Mouse (Mus musculus): ENCODE measurements around the gene Gm20388. TPM values are rescaled to one million over a fixed set of nuclear protein-coding genes. Genes with fewer than 3 reads are reported as not detected.

The Gm20388 gene
- polyA plus RNA-seq, 1 experiment from 2014 or later, result not detected

DNA sequence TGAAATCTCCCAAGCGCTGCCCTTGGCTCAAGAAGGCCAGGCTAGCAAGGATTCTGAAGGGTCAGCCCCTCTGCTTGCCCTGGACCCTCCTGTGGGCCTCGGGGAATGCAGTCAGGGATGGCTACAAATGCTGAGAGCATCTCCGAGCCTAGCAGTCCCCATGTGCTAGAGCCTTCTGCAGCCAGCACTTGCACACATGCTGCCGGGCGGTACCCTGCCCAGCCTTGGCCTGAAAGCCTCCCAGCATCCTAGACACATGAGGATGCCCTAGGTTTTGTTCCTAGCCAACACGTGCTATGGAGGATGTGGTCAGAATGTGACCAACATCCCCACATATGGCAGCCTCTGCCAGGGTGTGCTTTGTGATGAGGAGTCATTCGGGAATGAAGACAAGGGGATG, 2943.7 kb downstream of the Gm20388 start:
- Histone ChIP-seq H3K4me1 (peaks cover 6% of the 10 kb centered on the region), H3K27ac (replicated peaks) (no peak overlapping the region), H3K4me3 (no peak overlapping the region), H3K4me2 (no peak overlapping the region), H3K9ac (no peak overlapping the region), H3K36me3 (no peaks in the 10 kb centered on the region), H3K9me3 (no peaks in the 10 kb centered on the region), H3K27me3 (replicated peaks) (peaks cover 68% of the 10 kb centered on the region)
- WGBS, result 61% methylated on average over 7 of the region's 7 CpGs
- no peak for ATAC-seq (ENCODE audit: extremely low read depth, insufficient number of reproducible peaks, low FRiP score, low TSS enrichment)

DNA sequence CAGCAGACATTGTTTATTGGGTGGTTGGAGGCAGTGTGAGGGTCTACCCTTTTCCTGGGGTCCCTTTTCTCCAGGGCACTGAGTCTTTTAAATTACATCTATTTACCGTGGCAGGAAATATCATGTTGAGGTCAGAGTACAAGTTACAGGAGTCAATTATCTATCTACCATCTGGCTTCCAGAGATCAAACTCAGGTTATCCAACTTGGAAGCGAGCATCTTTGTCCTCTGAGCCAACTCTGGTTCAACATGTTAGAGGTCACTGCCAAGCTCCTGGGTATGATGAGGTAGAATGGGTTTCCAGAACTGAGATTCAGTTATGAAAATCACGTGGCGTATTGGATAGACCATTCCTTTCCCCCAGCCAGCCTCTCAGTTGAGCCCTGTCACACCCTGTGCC, 2944.5 kb downstream of the Gm20388 start:
- no peak for ATAC-seq (ENCODE audit: extremely low read depth, insufficient number of reproducible peaks, low FRiP score, low TSS enrichment)
- H3K27me3 ChIP-seq (replicated peaks), result peaks cover 61% of the 10 kb centered on the region

GRCm38 (mm10) chr8:122856288-122856687, 2945.6 kb downstream of the Gm20388 start:
- H3K4me2 ChIP-seq, result no peak overlapping the region
- no peak overlapping the region for H3K9ac ChIP-seq
- WGBS, result 76% methylated on average over 8 of the region's 8 CpGs
- no peak overlapping the region for H3K4me3 ChIP-seq
- no peak for ATAC-seq (ENCODE audit: extremely low read depth, insufficient number of reproducible peaks, low FRiP score, low TSS enrichment)
- no peaks in the 10 kb centered on the region for H3K9me3 ChIP-seq
- no peaks in the 10 kb centered on the region for H3K36me3 ChIP-seq
- no peak overlapping the region for H3K27ac ChIP-seq (replicated peaks)
- peaks cover 6% of the 10 kb centered on the region for H3K4me1 ChIP-seq
- H3K27me3 ChIP-seq (replicated peaks), result peaks cover 52% of the 10 kb centered on the region

More for the DNA sequence above, 2944.5 kb downstream of the Gm20388 start:
- 74% methylated on average over 4 of the region's 4 CpGs for WGBS
- peaks cover 6% of the 10 kb centered on the region for H3K4me1 ChIP-seq
- H3K27ac ChIP-seq (replicated peaks), result no peak overlapping the region
- no peak overlapping the region for H3K9ac ChIP-seq
- H3K9me3 ChIP-seq, result no peaks in the 10 kb centered on the region
- H3K36me3 ChIP-seq, result no peaks in the 10 kb centered on the region
- H3K4me3 ChIP-seq, result no peak overlapping the region
- no peak overlapping the region for H3K4me2 ChIP-seq

GRCm38 (mm10) chr8:122859843-122860242, 2949.2 kb downstream of the Gm20388 start:
- H3K36me3 ChIP-seq, result no peaks in the 10 kb centered on the region
- 0 out of 2 replicates have a peak, but pooled peaks cover 3% of the 10 kb centered on the region for H3K4me1 ChIP-seq
- peaks cover 9% of the 10 kb centered on the region for H3K9me3 ChIP-seq
- H3K4me3 ChIP-seq, result no peak overlapping the region
- peaks cover 37% of the 10 kb centered on the region; the same call in 1 of the 2 replicates for H3K27me3 ChIP-seq (replicated peaks)
- ATAC-seq (ENCODE audit: extremely low read depth, insufficient number of reproducible peaks, low FRiP score, low TSS enrichment), result no peak
- H3K4me2 ChIP-seq, result no peak overlapping the region
- H3K27ac ChIP-seq (replicated peaks), result no peak overlapping the region
- H3K9ac ChIP-seq, result no peak overlapping the region
- 59% methylated on average over 13 of the region's 13 CpGs for WGBS

- Histone ChIP-seq H3K27ac (replicated peaks) (no peak overlapping the region), H3K4me3 (peak overlapping the region; percentile 33), H3K27me3 (replicated peaks) (0 out of 2 replicates have a peak, but pooled peaks cover 16% of the 10 kb centered on the region)
Measured at GRCm38 (mm10) chr8:122864719-122865129, 2954.1 kb downstream of the Gm20388 start.

GRCm38 (mm10) chr8:122865441-122865840, 2954.8 kb downstream of the Gm20388 start:
- no peak overlapping the region for H3K27ac ChIP-seq (replicated peaks)
- 55% methylated on average over 10 of the region's 10 CpGs for WGBS
- H3K9ac ChIP-seq, result no peak overlapping the region
- peaks cover 11% of the 10 kb centered on the region; the same call in 1 of the 2 replicates for H3K4me1 ChIP-seq
- H3K9me3 ChIP-seq, result peaks cover 23% of the 10 kb centered on the region
- H3K4me2 ChIP-seq, result peak overlapping the region; percentile 61
- H3K4me3 ChIP-seq, result peak overlapping the region; percentile 33; the same call in 1 of the 2 replicates
- H3K36me3 ChIP-seq, result no peaks in the 10 kb centered on the region
- H3K27me3 ChIP-seq (replicated peaks), result 0 out of 2 replicates have a peak, but pooled peaks cover 21% of the 10 kb centered on the region
- no peak for ATAC-seq (ENCODE audit: extremely low read depth, insufficient number of reproducible peaks, low FRiP score, low TSS enrichment)

More at GRCm38 (mm10) chr8:122864719-122865129, 2954.1 kb downstream of the Gm20388 start:
- Histone ChIP-seq H3K9ac (0 out of 2 replicates have a peak overlapping the region, but pooled peaks have one; percentile 7), H3K4me2 (peak overlapping the region; percentile 61), H3K4me1 (peaks cover 11% of the 10 kb centered on the region; the same call in 1 of the 2 replicates), H3K9me3 (peaks cover 23% of the 10 kb centered on the region), H3K36me3 (no peaks in the 10 kb centered on the region)
- ATAC-seq (ENCODE audit: extremely low read depth, insufficient number of reproducible peaks, low FRiP score, low TSS enrichment), result no peak
- WGBS, result 65% methylated on average over 26 of the region's 26 CpGs

DNA sequence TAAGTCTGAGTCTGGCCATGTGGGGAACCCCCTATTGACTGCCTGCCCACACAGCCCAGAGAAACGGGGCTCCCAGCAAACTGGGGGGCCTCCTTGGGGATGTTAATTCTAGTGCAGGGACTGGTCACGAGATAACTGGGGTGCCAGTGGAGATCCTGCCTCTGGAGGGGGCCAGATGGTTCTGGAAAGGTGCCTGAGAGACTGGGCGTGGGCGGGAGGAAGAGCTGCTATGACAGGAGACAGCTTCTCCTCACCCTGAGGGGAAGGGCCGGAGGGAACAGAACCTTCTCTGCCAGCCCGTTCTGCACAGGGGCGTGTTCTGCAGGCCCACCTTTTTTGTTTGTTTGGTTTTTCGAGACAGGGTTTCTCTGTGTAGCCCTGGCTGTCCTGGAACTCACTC, 2955.6 kb downstream of the Gm20388 start:
- Histone ChIP-seq H3K4me2 (no peak overlapping the region), H3K4me3 (no peak overlapping the region), H3K4me1 (peaks cover 11% of the 10 kb centered on the region; the same call in 1 of the 2 replicates), H3K27ac (replicated peaks) (no peak overlapping the region), H3K9ac (no peak overlapping the region), H3K9me3 (peaks cover 23% of the 10 kb centered on the region), H3K36me3 (no peaks in the 10 kb centered on the region), H3K27me3 (replicated peaks) (0 out of 2 replicates have a peak, but pooled peaks cover 21% of the 10 kb centered on the region)
- no peak for ATAC-seq (ENCODE audit: extremely low read depth, insufficient number of reproducible peaks, low FRiP score, low TSS enrichment)
- 72% methylated on average over 8 of the region's 8 CpGs for WGBS

DNA sequence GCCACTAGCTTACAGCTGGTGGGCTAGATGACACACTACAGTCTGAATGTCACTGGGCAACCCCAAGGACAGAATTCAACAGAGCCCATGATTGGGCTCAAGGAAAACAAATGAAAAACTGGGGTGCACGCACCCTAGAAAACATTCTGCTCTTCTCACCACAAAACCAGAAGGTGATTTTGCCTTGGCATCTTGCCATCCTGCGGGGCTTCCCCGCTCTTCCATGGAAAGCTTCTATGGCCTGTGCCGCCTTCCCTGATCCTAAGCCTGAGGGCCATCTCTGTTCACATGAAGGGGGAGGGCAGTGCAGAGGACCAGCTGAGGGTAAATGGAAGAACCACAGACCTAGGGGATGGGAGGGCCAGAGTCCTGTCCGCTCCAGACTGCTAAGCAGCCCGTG, 2957.3 kb downstream of the Gm20388 start:
- ATAC-seq (ENCODE audit: extremely low read depth, insufficient number of reproducible peaks, low FRiP score, low TSS enrichment), result no peak
- 85% methylated on average over 6 of the region's 6 CpGs for WGBS
- H3K4me2 ChIP-seq, result no peak overlapping the region

DNA sequence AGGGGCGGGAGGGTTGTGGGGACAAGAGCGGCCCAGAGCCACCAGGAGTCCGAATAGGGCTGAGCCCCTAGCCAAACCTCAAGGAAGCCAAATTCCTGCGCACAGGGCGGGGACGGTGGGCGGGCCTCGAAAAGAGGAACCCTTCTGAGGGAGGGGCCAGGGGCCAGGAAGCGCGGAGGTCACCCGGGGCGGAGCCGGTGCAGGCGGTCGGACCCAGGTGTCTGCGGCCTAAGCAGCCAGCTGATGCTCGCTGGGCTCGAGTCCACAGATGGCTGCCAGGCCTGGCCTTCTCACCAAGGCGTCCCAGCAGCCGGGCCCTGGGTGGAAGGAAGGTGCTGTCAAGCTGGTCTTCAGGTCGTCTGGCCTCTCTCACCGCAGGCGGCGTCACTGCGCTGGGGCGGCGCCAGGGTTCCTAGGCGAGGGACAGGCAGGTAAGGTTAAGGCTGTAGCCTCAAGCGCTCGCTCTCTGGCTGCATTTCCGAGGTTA, 2959.8 kb downstream of the Gm20388 start:
- Histone ChIP-seq H3K27me3 (replicated peaks) (0 out of 2 replicates have a peak, but pooled peaks cover 6% of the 10 kb centered on the region), H3K36me3 (no peaks in the 10 kb centered on the region), H3K9ac (peak overlapping the region; percentile 28), H3K27ac (replicated peaks) (no peak overlapping the region), H3K4me1 (peaks cover 13% of the 10 kb centered on the region), H3K4me3 (peak overlapping the region; percentile 29), H3K4me2 (peak overlapping the region; percentile 57), H3K9me3 (peaks cover 8% of the 10 kb centered on the region)
- WGBS, result 19% methylated on average over 31 of the region's 31 CpGs
- ATAC-seq (ENCODE audit: extremely low read depth, insufficient number of reproducible peaks, low FRiP score, low TSS enrichment), result no peak

More for the DNA sequence above, 2957.3 kb downstream of the Gm20388 start:
- Histone ChIP-seq H3K9ac (no peak overlapping the region), H3K4me3 (no peak overlapping the region), H3K36me3 (no peaks in the 10 kb centered on the region), H3K9me3 (peaks cover 23% of the 10 kb centered on the region), H3K27me3 (replicated peaks) (0 out of 2 replicates have a peak, but pooled peaks cover 16% of the 10 kb centered on the region), H3K4me1 (peaks cover 11% of the 10 kb centered on the region; the same call in 1 of the 2 replicates), H3K27ac (replicated peaks) (no peak overlapping the region)

- Histone ChIP-seq H3K4me2 (no peak overlapping the region), H3K4me3 (no peak overlapping the region), H3K9ac (no peak overlapping the region), H3K27ac (replicated peaks) (no peak overlapping the region), H3K36me3 (no peaks in the 10 kb centered on the region), H3K27me3 (replicated peaks) (0 out of 2 replicates have a peak, but pooled peaks cover 6% of the 10 kb centered on the region), H3K4me1 (peaks cover 15% of the 10 kb centered on the region), H3K9me3 (no peaks in the 10 kb centered on the region)
- 67% methylated on average over 9 of the region's 9 CpGs for WGBS
- ATAC-seq (ENCODE audit: extremely low read depth, insufficient number of reproducible peaks, low FRiP score, low TSS enrichment), result no peak
Measured at GRCm38 (mm10) chr8:122871663-122872062, 2961.0 kb downstream of the Gm20388 start.

DNA sequence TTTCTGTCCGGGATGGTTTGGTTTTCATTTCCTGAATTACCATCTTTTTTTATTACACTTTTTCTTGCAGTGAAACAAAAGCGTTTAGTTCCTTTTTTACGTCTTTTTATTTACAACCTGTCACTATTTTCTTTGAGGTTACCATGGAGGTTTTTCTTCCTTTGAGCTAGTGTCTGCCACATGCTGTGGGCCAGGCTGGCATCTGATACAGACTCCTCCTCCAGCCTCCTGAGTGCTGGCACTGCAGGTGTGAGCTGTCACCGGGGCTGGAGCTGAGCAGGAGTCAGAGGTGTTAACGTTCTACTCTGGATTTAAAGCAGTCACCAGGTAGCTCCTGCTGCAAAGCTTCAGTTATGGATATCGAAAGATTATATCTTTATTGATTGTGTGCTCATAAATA, 2962.5 kb downstream of the Gm20388 start:
- H3K9ac ChIP-seq, result no peak overlapping the region
- H3K27ac ChIP-seq (replicated peaks), result no peak overlapping the region
- H3K27me3 ChIP-seq (replicated peaks), result 0 out of 2 replicates have a peak, but pooled peaks cover 6% of the 10 kb centered on the region
- ATAC-seq (ENCODE audit: extremely low read depth, insufficient number of reproducible peaks, low FRiP score, low TSS enrichment), result no peak
- no peaks in the 10 kb centered on the region for H3K36me3 ChIP-seq
- no peaks in the 10 kb centered on the region for H3K9me3 ChIP-seq
- no peak overlapping the region for H3K4me3 ChIP-seq
- 43% methylated on average over 6 of the region's 6 CpGs for WGBS
- H3K4me1 ChIP-seq, result peaks cover 11% of the 10 kb centered on the region
- H3K4me2 ChIP-seq, result no peak overlapping the region

DNA sequence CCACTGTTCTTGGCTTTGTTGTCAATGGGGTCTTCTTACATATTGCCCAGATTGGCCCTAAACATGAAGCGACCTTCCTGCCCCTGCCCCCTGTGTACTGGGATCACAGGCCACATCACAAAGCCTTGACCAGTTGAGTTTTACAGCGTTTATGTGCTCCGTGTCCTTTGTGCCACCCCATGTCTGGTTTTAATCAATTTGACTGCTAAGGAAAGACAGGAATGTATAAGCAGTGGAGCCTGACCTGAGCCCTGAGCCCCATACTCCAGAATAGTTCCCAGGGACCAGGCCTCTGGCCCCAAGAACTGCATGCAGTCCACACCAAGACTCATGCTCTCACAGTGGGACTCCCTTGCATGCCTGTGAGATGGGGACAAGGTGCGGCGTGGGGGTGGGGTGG, 2964.5 kb downstream of the Gm20388 start:
- no peak overlapping the region for H3K27ac ChIP-seq (replicated peaks)
- no peak overlapping the region for H3K9ac ChIP-seq
- H3K4me2 ChIP-seq, result no peak overlapping the region
- no peak overlapping the region for H3K4me3 ChIP-seq
- ATAC-seq (ENCODE audit: extremely low read depth, insufficient number of reproducible peaks, low FRiP score, low TSS enrichment), result no peak
- H3K36me3 ChIP-seq, result no peaks in the 10 kb centered on the region
- H3K27me3 ChIP-seq (replicated peaks), result 0 out of 2 replicates have a peak, but pooled peaks cover 2% of the 10 kb centered on the region
- 56% methylated on average over 5 of the region's 5 CpGs for WGBS
- no peaks in the 10 kb centered on the region for H3K9me3 ChIP-seq
- H3K4me1 ChIP-seq, result peaks cover 11% of the 10 kb centered on the region

Measured in heart, embryonic 13.5 days (tissue).